Mouse (Mus musculus) Patski (cell line): ENCODE results near the gene Gm21818. TPM values are rescaled to one million over a fixed set of nuclear protein-coding genes. Genes with fewer than 3 reads are reported as not detected.
"Not testable (repeated sequence)": the region's sequence is repeated elsewhere in the genome, so short reads cannot be mapped to it uniquely, and the experiment has no call there.

ENCODE experiments used
- ATAC-seq: fragments of 100-300 bp; one replicate; pipeline ENCODE4 v1.8.0; 2021
- CTCF ChIA-PET: fragments of 350-600 bp; sonication (Branson Sonifier 250); formaldehyde crosslinking; loops from one replicate; lab custom pipeline; 2022; ENCODE audit warnings: inconsistent platforms; lab: Charles Lee
- POLR2A ChIA-PET: fragments of 350-600 bp; sonication (Branson Sonifier 250); formaldehyde crosslinking; loops from one replicate; lab custom pipeline; 2022; ENCODE audit warnings: antibody characterized with exemption, inconsistent platforms; lab: Charles Lee
- DNase-seq: peaks from one replicate; pipeline ENCODE4 v3.0.0-alpha.2; 2011; ENCODE audit warnings: low read depth, low spot score
- H3K27me3 ChIP-seq: fragments of 371-371 bp; one replicate; pipeline ENCODE4 v1.5.1; 2021
- in situ Hi-C: fragments of 300-500 bp; cut with MboI; formaldehyde crosslinking; loops from 3 replicates; pipeline ENCODE4 v1.11.1; 2018; ENCODE audit warnings: low pct_unique_long_range_greater_than_20kb, mixed read lengths
- polyA plus RNA-seq: library from polyadenylated mRNA; unstranded; gene quantifications from one replicate; pipeline ENCODE4 v1.2.3, GENCODE M21; 2021

Gm21818 gene
- polyA plus RNA-seq: not detected

- ATAC-seq, POLR2A ChIA-PET, H3K27me3 ChIP-seq, DNase-seq, CTCF ChIA-PET: not testable (repeated sequence)
- in situ Hi-C loops: loop anchor here (10.0 kb wide), 1 partner anchor 277 kb away; the partner anchor contains the start of gene Tcstv1
These were observed at the start of gene Gm21818 for GRCm38 (mm10) chr13:120172133-120172532. TSS of gene Gm21818 (plus strand) at chr13:120172433.

GRCm38 (mm10) chr13:120139946-120140345 lies 32.3 kb upstream of the Gm21818 start, which contains the start of gene Gm20767:
TSS of gene Gm20767 (plus strand) at chr13:120140246.
- in situ Hi-C loops, CTCF ChIA-PET, DNase-seq, H3K27me3 ChIP-seq, POLR2A ChIA-PET, ATAC-seq: not testable (repeated sequence)

- POLR2A ChIA-PET, DNase-seq, CTCF ChIA-PET, H3K27me3 ChIP-seq, in situ Hi-C loops, ATAC-seq: not testable (repeated sequence)
These were observed 29.9 kb upstream of the Gm21818 start for GRCm38 (mm10) chr13:120142348-120142747.

GRCm38 (mm10) chr13:120149660-120150407 lies 22.4 kb upstream of the Gm21818 start:
- in situ Hi-C loops, ATAC-seq, H3K27me3 ChIP-seq, CTCF ChIA-PET, POLR2A ChIA-PET, DNase-seq: not testable (repeated sequence)

GRCm38 (mm10) chr13:120150589-120150988 lies 21.6 kb upstream of the Gm21818 start:
- ATAC-seq, POLR2A ChIA-PET, CTCF ChIA-PET, in situ Hi-C loops, H3K27me3 ChIP-seq, DNase-seq: not testable (repeated sequence)

- CTCF ChIA-PET, H3K27me3 ChIP-seq, in situ Hi-C loops, POLR2A ChIA-PET, DNase-seq: not testable (repeated sequence)
- peak; percentile 48 for ATAC-seq
These were observed 3.9 kb upstream of the Gm21818 start for GRCm38 (mm10) chr13:120168301-120168700.

GRCm38 (mm10) chr13:120196189-120196821 lies 24.1 kb downstream of the Gm21818 start:
- CTCF ChIA-PET, H3K27me3 ChIP-seq, ATAC-seq, DNase-seq, in situ Hi-C loops, POLR2A ChIA-PET: not testable (repeated sequence)

GRCm38 (mm10) chr13:120215847-120216246 lies 43.6 kb downstream of the Gm21818 start, which contains the start of gene Gm21762:
TSS of gene Gm21762 (minus strand) at chr13:120215947.
- CTCF ChIA-PET, DNase-seq, POLR2A ChIA-PET, in situ Hi-C loops, H3K27me3 ChIP-seq, ATAC-seq: not testable (repeated sequence)

- H3K27me3 ChIP-seq, DNase-seq, POLR2A ChIA-PET, in situ Hi-C loops, CTCF ChIA-PET, ATAC-seq: not testable (repeated sequence)
These were observed 48.7 kb downstream of the Gm21818 start for GRCm38 (mm10) chr13:120220922-120221321.

- POLR2A ChIA-PET, in situ Hi-C loops, H3K27me3 ChIP-seq, CTCF ChIA-PET, ATAC-seq, DNase-seq: not testable (repeated sequence)
These were observed 50.9 kb downstream of the Gm21818 start for GRCm38 (mm10) chr13:120223012-120223659.

Other genes with a start within 250 kb of the Gm21818 start
- gene Gm21761, start 243.2 kb upstream of the Gm21818 start, polyA plus RNA-seq: 0.24 TPM
- 0.62 TPM for gene B020031M17Rik, start 221.6 kb upstream of the Gm21818 start, polyA plus RNA-seq
- not detected for gene Gm36079, start 145.4 kb upstream of the Gm21818 start, polyA plus RNA-seq
- 0.30 TPM for gene Gm21188, start 120.2 kb upstream of the Gm21818 start, polyA plus RNA-seq
- 0.27 TPM for gene Gm20767, start 32.2 kb upstream of the Gm21818 start, polyA plus RNA-seq
- gene Gm21762, start 43.5 kb downstream of the Gm21818 start, polyA plus RNA-seq: not detected
- gene Gm21731, start 66.7 kb downstream of the Gm21818 start, polyA plus RNA-seq: not detected
- 0.12 TPM for gene AF067061, start 90.7 kb downstream of the Gm21818 start, polyA plus RNA-seq
- gene BC147527, start 128.0 kb downstream of the Gm21818 start, polyA plus RNA-seq: not detected
- not detected for gene Tcstv3, start 144.4 kb downstream of the Gm21818 start, polyA plus RNA-seq